Mouse (Mus musculus) limb, embryonic 12.5 days (tissue): ENCODE results near the gene Gng12. TPM values are rescaled to one million over a fixed set of nuclear protein-coding genes. Genes with fewer than 3 reads are reported as not detected.
"Not testable (repeated sequence)": the region's sequence is repeated elsewhere in the genome, so short reads cannot be mapped to it uniquely, and the experiment has no call there.

Source experiments
- ATAC-seq: fragments of 200-750 bp; cut with Nextera tagmentation; 2 replicates; pipeline ENCODE4 v1.8.0; 2017; ENCODE audit warnings: low read depth, moderate TSS enrichment; ENCODE audit not compliant: insufficient number of reproducible peaks, insufficient read depth, low FRiP score, low TSS enrichment
- H3K27ac ChIP-seq: fragments of 300-500 bp; sonication (generic); 2 replicates; pipeline ENCODE4 v1.5.1; 2016; ENCODE audit warnings: mild to moderate bottlenecking, moderate library complexity
- H3K27me3 ChIP-seq: fragments of 300-500 bp; sonication (generic); 2 replicates; pipeline ENCODE4 v1.6.1; 2016; ENCODE audit warnings: mild to moderate bottlenecking, moderate library complexity
- H3K36me3 ChIP-seq: fragments of 300-500 bp; sonication (generic); 2 replicates; pipeline ENCODE4 v1.6.1; 2016; ENCODE audit warnings: mild to moderate bottlenecking, moderate library complexity
- H3K4me1 ChIP-seq: fragments of 300-500 bp; sonication (generic); replicated peaks from 2 replicates; pipeline ENCODE4 v1.6.1; 2016
- H3K4me2 ChIP-seq: fragments of 300-500 bp; sonication (generic); 2 replicates; pipeline ENCODE4 v1.6.1; 2016; ENCODE audit warnings: mild to moderate bottlenecking, moderate library complexity
- H3K4me3 ChIP-seq: fragments of 300-500 bp; sonication (generic); replicated peaks from 2 replicates; pipeline ENCODE4 v1.5.1; 2016; ENCODE audit warnings: mild to moderate bottlenecking
- H3K9ac ChIP-seq: fragments of 300-500 bp; sonication (generic); replicated peaks from 2 replicates; pipeline ENCODE4 v1.6.1; 2016; ENCODE audit warnings: mild to moderate bottlenecking, moderate library complexity
- H3K9me3 ChIP-seq: fragments of 300-500 bp; sonication (generic); 2 replicates; pipeline ENCODE4 v1.6.1; 2016; ENCODE audit warnings: mild to moderate bottlenecking, moderate library complexity
- WGBS: fragments of 180-500 bp; shearing (Covaris S2); methylation state at CpG from one replicate; pipeline ENCODE4 v1.1.7; 2016; 5-methylcytosine and 5-hydroxymethylcytosine counted together
- polyA plus RNA-seq: library from polyadenylated mRNA; unstranded; fragments of >200 nt; fragmentation: Nextera tagmentation; extraction: Ambion mirVana; gene quantifications from 2 replicates; pipeline ENCODE4 v1.2.1, GENCODE M21; 2016

Gene Gng12
- polyA plus RNA-seq, 1 experiment from 2014 or later: 56.9 TPM

- Histone ChIP-seq H3K9me3 (no peaks in the 10 kb centered on the region), H3K27ac (no peak overlapping the region), H3K4me1 (peaks cover 25% of the 10 kb centered on the region), H3K27me3 (0 out of 2 replicates have a peak, but pooled peaks cover 3% of the 10 kb centered on the region), H3K9ac (no peak overlapping the region), H3K4me3 (no peak overlapping the region), H3K36me3 (no peaks in the 10 kb centered on the region), H3K4me2 (no peak overlapping the region)
- WGBS: 73% methylated on average over 5 of the region's 5 CpGs
- ATAC-seq: no peak
Observed at GRCm38 (mm10) chr6:67030846-67031245, 134.6 kb downstream of the Gng12 start.

- not testable (repeated sequence) for H3K9ac ChIP-seq, ATAC-seq, H3K27ac ChIP-seq, H3K4me3 ChIP-seq, H3K9me3 ChIP-seq, H3K36me3 ChIP-seq, H3K27me3 ChIP-seq, H3K4me2 ChIP-seq
- H3K4me1 ChIP-seq: peaks cover 20% of the 10 kb centered on the region
Observed at GRCm38 (mm10) chr6:67032551-67032950, 136.4 kb downstream of the Gng12 start.

- H3K9me3 ChIP-seq, ATAC-seq, H3K27ac ChIP-seq, H3K36me3 ChIP-seq, H3K4me3 ChIP-seq, H3K27me3 ChIP-seq, H3K9ac ChIP-seq, H3K4me2 ChIP-seq: not testable (repeated sequence)
- 100% methylated on average over 3 of the region's 4 CpGs for WGBS
- H3K4me1 ChIP-seq: peaks cover 24% of the 10 kb centered on the region
Observed at GRCm38 (mm10) chr6:67032972-67033371, 136.8 kb downstream of the Gng12 start.

GRCm38 (mm10) chr6:67033604-67034003, 137.4 kb downstream of the Gng12 start:
- Histone ChIP-seq H3K9me3 (no peaks in the 10 kb centered on the region), H3K4me3 (no peak overlapping the region), H3K4me2 (no peak overlapping the region), H3K27me3 (0 out of 2 replicates have a peak, but pooled peaks cover 3% of the 10 kb centered on the region), H3K4me1 (peaks cover 29% of the 10 kb centered on the region), H3K9ac (no peak overlapping the region), H3K27ac (no peak overlapping the region), H3K36me3 (no peaks in the 10 kb centered on the region)
- WGBS: 70% methylated on average over 4 of the region's 4 CpGs
- no peak for ATAC-seq

GRCm38 (mm10) chr6:67034331-67035130, 138.3 kb downstream of the Gng12 start:
- Histone ChIP-seq H3K9ac (no peak overlapping the region), H3K4me2 (peak overlapping the region; percentile 24; the same call in 1 of the 2 replicates), H3K4me1 (peaks cover 28% of the 10 kb centered on the region), H3K36me3 (no peaks in the 10 kb centered on the region), H3K4me3 (no peak overlapping the region), H3K9me3 (no peaks in the 10 kb centered on the region), H3K27ac (no peak overlapping the region), H3K27me3 (0 out of 2 replicates have a peak, but pooled peaks cover 3% of the 10 kb centered on the region)
- ATAC-seq: no peak
- 59% methylated on average over 7 of the region's 7 CpGs for WGBS

GRCm38 (mm10) chr6:67035388-67036299, 139.4 kb downstream of the Gng12 start:
- peak overlapping the region; percentile 74 for H3K4me3 ChIP-seq
- 0 out of 2 replicates have a peak, but pooled peaks cover 3% of the 10 kb centered on the region for H3K27me3 ChIP-seq
- no peaks in the 10 kb centered on the region for H3K9me3 ChIP-seq
- peak overlapping the region; percentile 96; the same call in 1 of the 2 replicates for H3K27ac ChIP-seq
- peak overlapping the region; percentile 80; the same call in 1 of the 2 replicates for H3K9ac ChIP-seq
- H3K36me3 ChIP-seq: no peaks in the 10 kb centered on the region
- WGBS: 31% methylated on average over 19 of the region's 19 CpGs
- peak overlapping the region; percentile 68 for H3K4me2 ChIP-seq
- H3K4me1 ChIP-seq: peaks cover 25% of the 10 kb centered on the region
- ATAC-seq: no peak

GRCm38 (mm10) chr6:67036356-67036811, 140.2 kb downstream of the Gng12 start:
- Histone ChIP-seq H3K36me3 (no peaks in the 10 kb centered on the region), H3K4me3 (peak overlapping the region; percentile 74), H3K27ac (peak overlapping the region; percentile 96), H3K9ac (peak overlapping the region; percentile 80), H3K9me3 (no peaks in the 10 kb centered on the region), H3K4me1 (peaks cover 25% of the 10 kb centered on the region), H3K4me2 (peak overlapping the region; percentile 68), H3K27me3 (no peaks in the 10 kb centered on the region)
- ATAC-seq: peak; percentile 66
- under 1% methylated on average over 29 of the region's 29 CpGs for WGBS

GRCm38 (mm10) chr6:67036837-67037628, 140.8 kb downstream of the Gng12 start, which contains the start of gene Gadd45a:
Gadd45a (minus strand) TSS chr6:67037457.
- peak; percentile 99 for ATAC-seq

GRCm38 (mm10) chr6:67038964-67039363, 142.8 kb downstream of the Gng12 start:
- WGBS: 98% methylated on average over 3 of the region's 3 CpGs
- H3K4me3 ChIP-seq: no peak overlapping the region
- H3K9ac ChIP-seq: no peak overlapping the region
- no peaks in the 10 kb centered on the region for H3K9me3 ChIP-seq
- no peak for ATAC-seq
- no peaks in the 10 kb centered on the region for H3K27me3 ChIP-seq
- H3K4me1 ChIP-seq: peaks cover 25% of the 10 kb centered on the region
- H3K4me2 ChIP-seq: no peak overlapping the region
- H3K36me3 ChIP-seq: no peaks in the 10 kb centered on the region
- no peak overlapping the region for H3K27ac ChIP-seq

More at GRCm38 (mm10) chr6:67036837-67037628, 140.8 kb downstream of the Gng12 start, which contains the start of gene Gadd45a:
- H3K9me3 ChIP-seq: no peaks in the 10 kb centered on the region
- WGBS: under 1% methylated on average over 67 of the region's 69 CpGs
- H3K4me2 ChIP-seq: peak within 1 kb of the TSS; percentile 68
- peak within 1 kb of the TSS; percentile 74 for H3K4me3 ChIP-seq
- peak within 1 kb of the TSS; percentile 96 for H3K27ac ChIP-seq
- peak within 1 kb of the TSS; percentile 80 for H3K9ac ChIP-seq
- H3K4me1 ChIP-seq: peaks cover 25% of the 10 kb centered on the region
- no peaks in the 10 kb centered on the region for H3K27me3 ChIP-seq
- H3K36me3 ChIP-seq: no peaks in the 10 kb centered on the region

GRCm38 (mm10) chr6:67040904-67041410, 144.8 kb downstream of the Gng12 start:
- Histone ChIP-seq H3K4me2 (no peak overlapping the region), H3K4me3 (no peak overlapping the region), H3K9ac (no peak overlapping the region), H3K9me3 (no peaks in the 10 kb centered on the region), H3K27me3 (no peaks in the 10 kb centered on the region), H3K27ac (no peak overlapping the region), H3K36me3 (no peaks in the 10 kb centered on the region), H3K4me1 (peaks cover 9% of the 10 kb centered on the region)
- ATAC-seq: no peak
- WGBS: 50% methylated on average over 4 of the region's 4 CpGs
